Mouse (Mus musculus) spleen, postnatal 4 days (tissue): ENCODE data around the gene Rhot2.

Source experiments
- DNase-seq, 2 experiments: peaks; one replicate each; pipeline ENCODE4 v3.0.0; 2022; ENCODE audit warnings: low spot score in 2 of 2

The Rhot2 gene

GRCm38 (mm10) chr17:25842509-25842908 is 2.1 kb downstream of the Rhot2 start:
- no peak for DNase-seq

GRCm38 (mm10) chr17:25841117-25841880 is 3.4 kb downstream of the Rhot2 start, which contains the start of gene Gm20683:
TSS of gene Gm20683 (minus strand) at chr17:25841763.
- no peak for DNase-seq

GRCm38 (mm10) chr17:25840519-25840918 is 4.1 kb downstream of the Rhot2 start:
- DNase-seq, result no peak

- DNase-seq, result no peak
Measured at GRCm38 (mm10) chr17:25839455-25840235, 5.0 kb downstream of the Rhot2 start.

- DNase-seq, result no peak
Measured at GRCm38 (mm10) chr17:25838904-25839303, 5.7 kb downstream of the Rhot2 start.

- DNase-seq, result no peak
Measured at GRCm38 (mm10) chr17:25837533-25837932, 7.1 kb downstream of the Rhot2 start.

GRCm38 (mm10) chr17:25837076-25837410 is 7.6 kb downstream of the Rhot2 start, which contains the start of gene Rhbdl1:
TSS of gene Rhbdl1 (minus strand) at chr17:25837295.
- DNase-seq, result no peak

- DNase-seq, result no peak
Measured at GRCm38 (mm10) chr17:25836397-25837075, 8.1 kb downstream of the Rhot2 start.

- no peak for DNase-seq
Measured at GRCm38 (mm10) chr17:25835816-25836215, 8.8 kb downstream of the Rhot2 start.

- DNase-seq, result no peak
Measured at GRCm38 (mm10) chr17:25835301-25835700, 9.3 kb downstream of the Rhot2 start.

- no peak for DNase-seq
Measured at GRCm38 (mm10) chr17:25834595-25835222, 9.9 kb downstream of the Rhot2 start.

GRCm38 (mm10) chr17:25833961-25834594 is 10.6 kb downstream of the Rhot2 start:
- no peak for DNase-seq

- DNase-seq, result peak in 1 of 2 experiments; percentile 75
Measured at GRCm38 (mm10) chr17:25833291-25833663, 11.4 kb downstream of the Rhot2 start, which contains the start of gene Stub1. TSS of gene Stub1 (minus strand) at chr17:25833404.

- peak; percentile 99 for DNase-seq
Measured at GRCm38 (mm10) chr17:25832436-25833290, 12.0 kb downstream of the Rhot2 start.

GRCm38 (mm10) chr17:25831451-25832281 is 13.0 kb downstream of the Rhot2 start:
- DNase-seq, result peak in 1 of 2 experiments; percentile 41

- DNase-seq, result no peak
Measured at GRCm38 (mm10) chr17:25830806-25831431, 13.7 kb downstream of the Rhot2 start.

- DNase-seq, result no peak
Measured at GRCm38 (mm10) chr17:25830200-25830753, 14.4 kb downstream of the Rhot2 start.

GRCm38 (mm10) chr17:25829558-25830017 is 15.1 kb downstream of the Rhot2 start:
- DNase-seq, result no peak
